Mouse (Mus musculus) limb, embryonic 10.5 days (tissue): ENCODE results near the gene Dhrs7b. TPM values are rescaled to one million over a fixed set of nuclear protein-coding genes. Genes with fewer than 3 reads are reported as not detected.
A peak's percentile ranks its signal among the peaks of the same experiment; 100 is the strongest.
"Not testable (repeated sequence)": the region's sequence is repeated elsewhere in the genome, so short reads cannot be mapped to it uniquely, and the experiment has no call there.

Experiments used
- DNase-seq: peaks from one replicate; pipeline ENCODE4 v3.0.0-alpha.2; 2017; ENCODE audit warnings: low spot score
- H3K27ac ChIP-seq: fragments of 300-500 bp; sonication (generic); 2 replicates; pipeline ENCODE4 v1.5.1; 2016; ENCODE audit warnings: mild to moderate bottlenecking
- H3K27me3 ChIP-seq: fragments of 300-500 bp; sonication (generic); 2 replicates; pipeline ENCODE4 v1.6.1; 2016; ENCODE audit warnings: low read depth, mild to moderate bottlenecking; ENCODE audit not compliant: poor library complexity, severe bottlenecking
- H3K36me3 ChIP-seq: fragments of 300-500 bp; sonication (generic); 2 replicates; pipeline ENCODE4 v1.6.1; 2016; ENCODE audit warnings: mild to moderate bottlenecking, moderate library complexity
- H3K4me1 ChIP-seq: fragments of 300-500 bp; sonication (generic); 2 replicates; pipeline ENCODE4 v1.6.1; 2016
- H3K4me3 ChIP-seq: fragments of 300-500 bp; sonication (generic); 2 replicates; pipeline ENCODE4 v1.5.1; 2016; ENCODE audit warnings: mild to moderate bottlenecking, moderate library complexity
- H3K9me3 ChIP-seq: fragments of 300-500 bp; sonication (generic); replicated peaks from 2 replicates; pipeline ENCODE4 v1.6.1; 2016; ENCODE audit warnings: mild to moderate bottlenecking
- WGBS: fragments of 180-500 bp; shearing (Covaris S2); methylation state at CpG from one replicate; pipeline ENCODE4 v1.1.7; 2016; 5-methylcytosine and 5-hydroxymethylcytosine counted together
- polyA plus RNA-seq: library from polyadenylated mRNA; unstranded; fragments of >200 nt; fragmentation: Nextera tagmentation; extraction: Ambion mirVana; gene quantifications from 2 replicates; pipeline ENCODE4 v1.2.1, GENCODE M21; 2016

The Dhrs7b gene
- polyA plus RNA-seq, 1 experiment from 2014 or later = 26.5 TPM

DNA sequence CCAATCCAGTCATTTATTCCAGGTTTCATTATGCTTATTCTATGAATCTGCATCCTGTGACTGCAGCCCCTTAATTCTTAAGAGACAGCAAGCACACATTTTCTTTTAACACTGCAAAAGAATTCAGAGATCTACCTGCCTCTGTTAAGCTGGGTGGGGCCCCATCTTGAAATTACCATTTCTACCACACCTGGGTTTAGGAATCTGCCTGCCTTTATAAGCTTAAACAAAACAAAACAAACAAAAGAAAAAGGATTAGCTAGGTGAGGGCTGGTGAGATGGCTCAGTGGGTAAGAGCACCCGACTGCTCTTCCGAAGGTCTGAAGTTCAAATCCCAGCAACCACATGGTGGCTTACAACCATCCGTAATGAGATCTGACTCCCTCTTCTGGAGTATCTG is 56.6 kb downstream of the Dhrs7b start:
- not testable (repeated sequence) for H3K9me3 ChIP-seq
- WGBS = 88% methylated on average over 3 of the region's 3 CpGs
- H3K4me1 ChIP-seq = peaks cover 13% of the 10 kb centered on the region; the same call in 1 of the 2 replicates

DNA sequence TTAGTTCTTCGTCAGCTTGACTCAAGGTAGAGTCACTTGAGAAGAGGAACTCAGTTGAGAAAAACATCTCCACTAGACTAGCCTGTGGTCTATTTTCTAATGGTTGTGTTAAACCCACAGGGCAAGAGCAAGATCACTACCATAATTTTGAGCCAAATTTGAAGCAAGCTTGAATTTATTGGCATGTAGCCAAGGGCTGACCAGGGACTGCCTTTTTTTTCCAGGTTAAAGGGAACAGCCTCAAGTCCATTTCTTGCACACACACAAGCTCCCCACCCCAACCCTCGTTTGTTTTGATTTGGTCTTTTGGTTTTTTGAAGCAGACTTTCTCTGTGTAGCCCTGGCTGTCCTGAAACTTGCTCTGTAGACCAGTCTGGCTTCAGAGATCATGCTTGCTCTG is 59.4 kb downstream of the Dhrs7b start:
- Histone ChIP-seq H3K4me1 (peaks cover 13% of the 10 kb centered on the region; the same call in 1 of the 2 replicates), H3K27me3 (no peaks in the 10 kb centered on the region), H3K36me3 (no peaks in the 10 kb centered on the region), H3K4me3 (no peak overlapping the region), H3K9me3 (no peaks in the 10 kb centered on the region), H3K27ac (no peak overlapping the region)
- no peak for DNase-seq
- 77% methylated on average over 2 of the region's 2 CpGs for WGBS

More for the DNA sequence above, 56.6 kb downstream of the Dhrs7b start:
- H3K27me3 ChIP-seq, H3K4me3 ChIP-seq, DNase-seq, H3K27ac ChIP-seq, H3K36me3 ChIP-seq: not testable (repeated sequence)

DNA sequence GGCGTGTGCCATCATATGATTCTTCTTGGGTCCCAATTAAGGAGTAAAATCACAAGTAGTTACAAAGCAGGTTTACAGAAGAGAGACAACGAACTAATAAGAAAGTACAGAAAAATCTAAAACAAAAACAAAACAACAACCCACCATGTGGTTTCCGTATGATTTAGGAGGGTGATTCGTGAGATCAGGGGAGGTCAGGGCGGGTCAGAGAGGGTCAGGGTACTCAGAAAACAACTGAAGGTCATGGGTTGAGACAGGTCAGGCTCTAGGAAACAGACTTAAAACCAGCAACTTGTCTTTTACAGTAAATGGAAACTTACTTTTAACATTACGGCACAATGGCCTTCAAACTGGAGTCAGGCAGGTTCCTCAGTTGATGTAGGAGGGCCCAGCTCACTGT is 59.9 kb downstream of the Dhrs7b start:
- Histone ChIP-seq H3K4me3 (no peak overlapping the region), H3K4me1 (peaks cover 14% of the 10 kb centered on the region), H3K9me3 (no peaks in the 10 kb centered on the region), H3K27me3 (no peaks in the 10 kb centered on the region), H3K27ac (no peak overlapping the region), H3K36me3 (no peaks in the 10 kb centered on the region)
- no peak for DNase-seq
- 53% methylated on average over 6 of the region's 6 CpGs for WGBS

DNA sequence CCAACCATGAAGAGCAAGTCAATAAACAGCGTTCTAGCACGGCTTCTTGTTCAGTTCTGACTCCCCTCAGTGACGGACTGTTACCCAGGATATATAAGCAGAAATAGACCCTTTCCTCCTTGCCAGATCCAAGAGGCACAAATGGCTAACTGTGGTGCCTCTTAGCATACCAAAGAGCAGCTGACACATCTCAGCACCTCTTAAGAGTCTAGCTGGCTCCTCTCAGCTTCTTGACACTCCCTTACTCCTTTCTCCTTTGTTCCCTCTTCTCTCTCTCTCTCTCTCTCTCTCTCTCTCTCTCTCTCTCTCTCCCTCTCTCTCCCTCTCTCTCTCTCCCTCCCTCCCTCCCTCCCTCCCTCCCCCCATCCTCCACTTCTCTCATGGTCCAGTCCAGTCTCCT is 60.3 kb downstream of the Dhrs7b start:
- Histone ChIP-seq H3K36me3 (no peaks in the 10 kb centered on the region), H3K4me1 (peaks cover 18% of the 10 kb centered on the region), H3K4me3 (no peak overlapping the region), H3K9me3 (no peaks in the 10 kb centered on the region), H3K27me3 (no peaks in the 10 kb centered on the region), H3K27ac (no peak overlapping the region)
- DNase-seq = no peak
- 63% methylated on average over 3 of the region's 3 CpGs for WGBS

DNA sequence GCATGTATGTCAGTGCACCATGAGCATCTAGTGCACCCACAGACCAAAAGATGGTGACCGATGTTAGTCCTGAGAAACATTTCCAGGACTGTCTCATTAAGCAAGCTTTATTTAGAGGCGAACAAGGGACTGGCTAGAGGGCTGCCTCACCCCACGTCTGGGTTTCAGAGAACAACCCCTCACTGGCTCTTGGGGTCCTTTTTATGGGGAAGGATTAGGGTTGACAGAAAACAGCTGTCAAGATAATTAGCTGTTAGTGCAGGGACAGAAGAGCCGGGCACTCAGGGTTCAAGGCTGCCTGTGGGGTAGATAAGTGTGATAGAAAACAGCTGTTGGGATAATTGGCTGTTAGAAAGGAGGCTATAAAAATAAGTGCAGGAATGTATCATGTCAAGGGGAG is 65.5 kb downstream of the Dhrs7b start:
- Histone ChIP-seq H3K36me3 (no peaks in the 10 kb centered on the region), H3K27me3 (peaks cover 41% of the 10 kb centered on the region), H3K4me1 (peaks cover 24% of the 10 kb centered on the region), H3K4me3 (no peak overlapping the region), H3K27ac (no peak overlapping the region), H3K9me3 (no peaks in the 10 kb centered on the region)
- peak; percentile 41 for DNase-seq
- WGBS = 5% methylated on average over 4 of the region's 4 CpGs

DNA sequence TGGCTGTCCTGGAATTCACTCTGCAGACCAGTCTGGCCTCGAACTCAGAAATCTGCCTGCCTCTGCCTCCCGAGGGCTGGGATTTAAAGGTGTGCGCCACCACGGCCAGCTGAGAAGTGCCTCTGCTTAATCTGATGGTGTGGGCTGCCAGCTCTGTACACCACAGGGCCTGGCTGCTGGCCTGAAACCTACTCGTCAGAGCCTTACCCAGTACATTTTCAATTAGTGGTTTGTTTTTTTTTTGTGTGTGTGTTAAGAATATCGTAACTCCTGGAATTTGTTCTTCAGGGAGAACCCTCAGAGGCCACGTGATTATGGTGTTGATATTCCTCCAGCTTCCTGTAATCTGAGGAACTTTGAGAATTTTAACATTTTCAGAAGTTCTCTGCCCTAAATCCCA is 71.6 kb downstream of the Dhrs7b start:
- Histone ChIP-seq H3K27me3 (peaks cover 84% of the 10 kb centered on the region), H3K27ac (no peak overlapping the region), H3K9me3 (no peaks in the 10 kb centered on the region), H3K4me1 (peaks cover 15% of the 10 kb centered on the region), H3K4me3 (no peak overlapping the region), H3K36me3 (peaks cover 35% of the 10 kb centered on the region)
- DNase-seq = no peak
- WGBS = 86% methylated on average over 7 of the region's 7 CpGs

DNA sequence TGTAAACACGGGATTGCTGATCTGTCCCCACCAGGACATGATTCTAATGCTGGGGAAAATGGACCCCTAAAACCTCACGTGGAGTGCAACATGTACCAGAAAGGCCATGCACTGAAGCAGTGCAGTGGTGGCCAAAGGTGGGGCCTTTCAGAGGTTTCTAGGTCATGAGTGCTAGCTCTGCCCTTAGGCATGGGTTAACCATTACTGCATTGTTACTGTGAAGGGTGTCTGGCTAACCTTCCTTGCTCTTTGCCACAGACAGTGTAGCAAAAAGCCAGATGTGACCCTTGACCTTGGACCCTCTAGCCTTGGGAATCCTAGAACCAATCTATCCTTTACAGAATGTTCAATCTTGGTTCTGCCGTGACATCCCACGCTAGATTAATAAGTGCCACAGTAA is 72.1 kb downstream of the Dhrs7b start:
- Histone ChIP-seq H3K4me3 (no peak overlapping the region), H3K27me3 (peaks cover 82% of the 10 kb centered on the region), H3K9me3 (no peaks in the 10 kb centered on the region), H3K27ac (no peak overlapping the region), H3K36me3 (peaks cover 35% of the 10 kb centered on the region), H3K4me1 (peaks cover 10% of the 10 kb centered on the region)
- WGBS = 45% methylated on average over 4 of the region's 4 CpGs
- no peak for DNase-seq

DNA sequence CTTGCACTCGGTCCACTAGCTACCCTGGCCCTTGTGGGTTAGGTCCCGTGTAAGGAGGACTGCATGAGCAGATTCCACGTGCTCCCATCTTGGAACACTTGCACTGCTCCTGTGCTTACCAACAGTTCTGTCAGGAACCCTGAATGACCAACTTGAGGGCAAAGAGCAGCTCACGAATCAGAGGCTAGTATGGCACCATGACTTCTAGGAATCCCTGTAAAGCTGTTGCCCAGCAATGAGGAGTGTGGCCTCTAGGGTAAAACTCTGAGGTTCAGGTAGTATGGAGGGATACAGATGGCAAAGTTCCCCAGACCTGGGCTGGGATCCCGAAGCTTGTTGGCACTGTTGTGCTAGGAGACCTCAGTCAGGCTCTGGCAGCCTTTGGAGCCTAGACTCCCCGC is 73.2 kb downstream of the Dhrs7b start:
- H3K9me3 ChIP-seq = no peaks in the 10 kb centered on the region
- H3K27me3 ChIP-seq = peaks cover 75% of the 10 kb centered on the region
- no peak for DNase-seq
- H3K27ac ChIP-seq = no peak overlapping the region
- peaks cover 35% of the 10 kb centered on the region for H3K36me3 ChIP-seq
- 90% methylated on average over 6 of the region's 6 CpGs for whole genome bisulfite sequencing
- H3K4me1 ChIP-seq = peaks cover 9% of the 10 kb centered on the region
- H3K4me3 ChIP-seq = no peak overlapping the region

DNA sequence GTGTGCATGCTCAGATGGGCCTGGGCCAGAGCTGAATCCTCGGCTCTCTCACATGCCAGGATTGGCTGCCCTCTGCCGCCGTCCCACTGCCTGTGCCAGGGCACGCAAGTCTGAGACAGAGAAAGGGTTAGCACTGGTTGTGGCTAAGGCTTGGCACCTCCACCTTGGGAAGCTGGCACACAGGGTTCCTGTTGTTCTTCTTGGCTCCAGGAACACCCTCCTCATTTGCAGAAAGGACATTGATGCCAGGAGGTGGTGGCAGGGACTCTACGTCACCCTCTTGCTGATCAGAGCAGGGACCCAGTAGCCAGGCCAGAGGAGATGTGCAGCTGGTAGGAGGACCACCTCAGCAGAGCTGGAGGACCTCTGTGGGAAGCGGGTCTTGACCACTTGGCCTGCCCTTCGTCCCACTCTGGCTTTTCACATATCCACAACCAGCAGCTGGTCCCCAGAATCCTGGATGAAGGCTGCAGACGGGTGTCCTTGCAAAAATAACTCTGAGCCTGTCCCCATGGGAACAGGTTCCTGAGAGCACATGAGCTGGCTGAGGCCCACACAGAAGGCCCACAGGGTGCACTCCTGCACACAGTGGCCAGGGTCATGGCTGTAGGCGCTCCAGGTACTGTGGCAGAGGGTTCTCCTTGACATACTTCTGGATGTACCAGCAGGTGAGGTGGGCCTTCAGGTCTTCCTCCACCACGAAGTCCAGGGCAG is 75.1 kb downstream of the Dhrs7b start:
- no peak overlapping the region for H3K27ac ChIP-seq
- H3K27me3 ChIP-seq = peaks cover 56% of the 10 kb centered on the region
- H3K4me3 ChIP-seq = no peak overlapping the region
- DNase-seq = no peak
- peaks cover 35% of the 10 kb centered on the region for H3K36me3 ChIP-seq
- 92% methylated on average over 10 of the region's 10 CpGs for WGBS
- no peaks in the 10 kb centered on the region for H3K9me3 ChIP-seq
- H3K4me1 ChIP-seq = peaks cover 9% of the 10 kb centered on the region

DNA sequence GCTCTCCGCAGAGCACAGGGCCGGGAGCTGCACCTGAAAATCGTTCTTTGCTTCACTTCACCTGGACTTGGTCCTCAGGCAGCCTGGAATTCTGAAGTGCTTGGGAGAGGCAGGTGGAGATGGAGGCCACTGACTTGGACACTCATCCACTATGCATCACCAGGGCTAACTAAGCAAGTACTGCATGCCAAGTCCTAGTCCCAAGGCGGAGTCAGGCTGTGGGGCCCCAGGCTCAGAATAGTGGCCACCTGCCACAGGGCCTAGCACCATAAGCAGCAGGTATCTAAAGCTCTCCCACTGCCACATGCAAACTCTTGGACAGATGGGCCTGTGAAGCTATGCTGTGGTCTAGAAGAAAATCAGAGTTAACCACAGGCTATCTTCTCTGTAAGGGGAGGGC is 76.0 kb downstream of the Dhrs7b start:
- Histone ChIP-seq H3K27ac (no peak overlapping the region), H3K36me3 (peaks cover 35% of the 10 kb centered on the region), H3K4me1 (peaks cover 11% of the 10 kb centered on the region), H3K27me3 (peaks cover 49% of the 10 kb centered on the region), H3K4me3 (no peak overlapping the region), H3K9me3 (no peaks in the 10 kb centered on the region)
- 93% methylated on average over 4 of the region's 4 CpGs for WGBS
- DNase-seq = no peak

DNA sequence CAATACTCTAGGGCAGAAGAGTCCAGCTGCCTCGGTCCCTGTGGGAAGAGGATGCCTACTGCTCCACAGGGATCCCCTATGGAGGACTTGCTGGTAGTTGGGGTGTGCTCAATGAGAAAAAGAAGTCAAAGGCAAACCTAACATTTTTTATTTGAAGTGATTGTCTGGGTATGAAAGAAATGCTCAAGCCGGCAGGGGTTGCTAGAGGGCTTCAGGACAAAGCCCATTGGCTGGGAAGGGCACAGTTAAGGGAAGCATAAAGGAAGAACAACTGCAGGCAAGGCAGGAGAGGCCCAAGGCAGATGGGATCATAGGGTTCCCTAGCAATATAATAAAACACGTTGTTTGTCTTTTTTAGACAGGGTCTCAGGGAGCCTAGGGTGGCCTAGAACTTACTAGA is 77.6 kb downstream of the Dhrs7b start:
- H3K4me3 ChIP-seq = no peak overlapping the region
- H3K27ac ChIP-seq = no peak overlapping the region
- peaks cover 16% of the 10 kb centered on the region for H3K4me1 ChIP-seq
- peaks cover 35% of the 10 kb centered on the region for H3K36me3 ChIP-seq
- no peak for DNase-seq
- H3K9me3 ChIP-seq = no peaks in the 10 kb centered on the region
- H3K27me3 ChIP-seq = peaks cover 56% of the 10 kb centered on the region
- WGBS = 72% methylated on average over 3 of the region's 3 CpGs

DNA sequence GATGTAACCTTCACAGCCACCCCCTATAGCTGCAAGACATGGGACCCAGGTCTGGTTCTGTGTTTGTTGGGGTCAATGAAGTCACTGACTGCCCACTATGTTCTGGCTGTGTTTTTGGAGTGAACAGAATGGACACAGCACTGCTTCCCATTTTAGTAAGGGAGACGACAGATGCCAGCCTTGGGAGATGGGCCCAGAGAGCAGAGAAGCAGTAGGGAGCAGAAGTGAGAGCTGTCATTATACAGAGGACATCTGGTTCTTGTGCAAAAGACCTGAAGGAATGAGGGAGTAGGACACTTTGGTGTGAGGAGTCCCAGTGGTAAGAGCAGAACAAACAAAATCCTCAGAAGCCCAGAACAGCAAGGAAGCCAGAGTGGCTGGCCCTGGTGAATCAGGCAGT is 79.2 kb downstream of the Dhrs7b start:
- Histone ChIP-seq H3K9me3 (no peaks in the 10 kb centered on the region), H3K27me3 (peaks cover 43% of the 10 kb centered on the region), H3K36me3 (peaks cover 22% of the 10 kb centered on the region), H3K4me1 (peaks cover 28% of the 10 kb centered on the region), H3K27ac (no peak overlapping the region), H3K4me3 (no peak overlapping the region)
- DNase-seq = no peak
- 83% methylated on average over 1 of the region's 1 CpGs for WGBS
